8 mouse cellular contexts compared by ENCODE assay signal in the genomic region with DNA sequence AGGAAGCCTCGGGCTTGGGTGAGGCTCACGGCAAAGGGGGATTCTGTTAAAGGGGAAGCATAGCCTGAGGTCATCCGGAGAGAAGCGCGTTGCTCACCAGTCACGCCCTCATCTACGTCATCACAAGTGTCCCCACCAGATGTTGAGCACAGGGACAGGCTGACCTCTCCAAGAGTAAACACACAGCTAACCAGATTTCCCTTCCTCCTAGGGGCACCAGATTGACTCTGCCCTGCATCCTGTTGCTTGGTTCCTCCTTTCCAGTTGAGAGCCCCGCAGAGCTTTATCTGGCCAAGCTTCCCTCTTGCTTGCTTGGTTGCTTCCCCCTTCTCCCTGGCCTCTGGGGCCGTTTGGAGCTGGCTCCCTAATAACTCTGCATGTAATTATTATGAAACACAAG.
A peak's percentile ranks its signal among the peaks of the same experiment; 100 is the strongest.
DNase-seq lines count a peak whose midpoint lies in the region; ATAC-seq and TF ChIP-seq lines count a peak whose summit lies in the region.

No protein-coding gene starts in this region.

- H3K27ac ChIP-seq in liver, adult 2 months (replicated peaks; ENCODE audit: insufficient read depth, low read depth, low read length), result no peak overlapping the region; the same call in 1 of the 2 replicates
- H3K27ac ChIP-seq in liver, embryonic 12.5 days, result no peak overlapping the region

- no peak overlapping the region for H3K4me2 ChIP-seq in liver, embryonic 12.5 days

- H3K36me3 ChIP-seq in liver, adult 2 months (ENCODE audit: control insufficient read depth, insufficient read depth, low read length), result no peaks in the 10 kb centered on the region
- H3K36me3 ChIP-seq in liver, embryonic 12.5 days, result no peaks in the 10 kb centered on the region

- H3K9ac ChIP-seq in liver, adult 2 months (ENCODE audit: low read depth, low read length), result no peak overlapping the region
- no peak overlapping the region for H3K9ac ChIP-seq in liver, embryonic 12.5 days

- no peaks in the 10 kb centered on the region for H3K27me3 ChIP-seq in liver, adult 2 months (ENCODE audit: control insufficient read depth, insufficient read depth, low read length)
- no peaks in the 10 kb centered on the region for H3K27me3 ChIP-seq in liver, embryonic 12.5 days (replicated peaks)

- H3K4me1 ChIP-seq in liver, adult 2 months (ENCODE audit: control insufficient read depth, insufficient read depth, low read length), result no peaks in the 10 kb centered on the region
- no peaks in the 10 kb centered on the region for H3K4me1 ChIP-seq in liver, embryonic 12.5 days

- no peaks in the 10 kb centered on the region for H3K9me3 ChIP-seq in liver, embryonic 12.5 days (replicated peaks)

- 31% methylated on average over 9 of the region's 9 CpGs for WGBS in liver, adult 2 months
- WGBS in liver, embryonic 12.5 days (ENCODE audit: insufficient replicate concordance), result 12% methylated on average over 9 of the region's 9 CpGs

- peak; percentile 57 for DNase-seq in liver, adult 2 months (ENCODE audit: extremely low read depth, low read depth, low spot score)
- peak; percentile 98 for DNase-seq in heart, adult 11 months
- DNase-seq in kidney, adult 9 months, result peak; percentile 22
- no peak for DNase-seq in thymus, adult 18-20 months
- DNase-seq in cerebellum, adult 8-10 months, result no peak
- no peak for DNase-seq in thymus, postnatal 36 days

- no peak for TF ChIP-seq CTCF in liver, adult 2 months (IDR thresholded peaks at IDR 0.05; ENCODE audit: low read depth, low read length)

- TF ChIP-seq POLR2A in liver, adult 2 months (IDR thresholded peaks at IDR 0.05; ENCODE audit: extremely low read depth, insufficient read depth, low read length), result no peak

- H3K4me3 ChIP-seq in liver, adult 2 months (ENCODE audit: insufficient read depth, low read depth, low read length), result no peak overlapping the region
- no peak overlapping the region for H3K4me3 ChIP-seq in liver, embryonic 12.5 days

- ATAC-seq in liver, embryonic 12.5 days, result no peak; the same call in 1 of the 2 replicates
- ATAC-seq in neutrophil, adult 5-6 weeks (ENCODE audit: extremely low read depth, insufficient number of reproducible peaks, low FRiP score, poor library complexity, severe bottlenecking), result peak; percentile 23; the same call in 1 of the 2 replicates

- no peaks in the 10 kb centered on the region for H3K79me2 ChIP-seq in liver, adult 2 months (ENCODE audit: control insufficient read depth, insufficient read depth, low read length)

Comparison
In these comparisons a context has a peak if more than half of its experiments do, and no peak if none do; other contexts are left out.
1. DNase-seq: peak in liver, adult 2 months (single experiment), heart, adult 11 months (single experiment) and kidney, adult 9 months (single experiment); none in thymus, adult 18-20 months (0 of 2), cerebellum, adult 8-10 months (single experiment) and thymus, postnatal 36 days (0 of 2).